Mouse (Mus musculus) limb, embryonic 11.5 days (tissue): ENCODE data around the gene Mob2. TPM values are rescaled to one million over a fixed set of nuclear protein-coding genes. Genes with fewer than 3 reads are reported as not detected.

Source experiments
- ATAC-seq: fragments of 200-750 bp; cut with Nextera tagmentation; 2 replicates; pipeline ENCODE4 v1.8.0; 2017; ENCODE audit warnings: low read depth; ENCODE audit not compliant: insufficient number of reproducible peaks, low FRiP score, low TSS enrichment
- DNase-seq: peaks from one replicate; pipeline ENCODE4 v3.0.0-alpha.2; 2015; ENCODE audit warnings: low spot score
- H3K27ac ChIP-seq: fragments of 300-500 bp; sonication (generic); replicated peaks from 2 replicates; pipeline ENCODE4 v1.5.1; 2014; ENCODE audit warnings: low read depth, mild to moderate bottlenecking, low read length
- H3K27me3 ChIP-seq: fragments of 300-500 bp; sonication (generic); 2 replicates; pipeline ENCODE4 v1.6.1; 2014; ENCODE audit warnings: mild to moderate bottlenecking, low read length, mixed read lengths; ENCODE audit not compliant: control insufficient read depth, insufficient read depth
- H3K36me3 ChIP-seq: fragments of 300-500 bp; sonication (generic); 2 replicates; pipeline ENCODE4 v1.6.1; 2014; ENCODE audit warnings: mild to moderate bottlenecking, low read length, moderate library complexity, mixed read lengths; ENCODE audit not compliant: control insufficient read depth, insufficient read depth
- H3K4me1 ChIP-seq: fragments of 300-500 bp; sonication (generic); 2 replicates; pipeline ENCODE4 v1.6.1; 2014; ENCODE audit warnings: low read length, mixed read lengths; ENCODE audit not compliant: control insufficient read depth, insufficient read depth
- H3K4me2 ChIP-seq: fragments of 300-500 bp; sonication (generic); 2 replicates; pipeline ENCODE4 v1.6.1; 2014; ENCODE audit warnings: low read depth, mild to moderate bottlenecking, moderate library complexity; ENCODE audit not compliant: severe bottlenecking
- H3K4me3 ChIP-seq: fragments of 300-500 bp; sonication (generic); 2 replicates; pipeline ENCODE4 v1.5.1; 2014; ENCODE audit warnings: low read depth, low read length
- H3K9ac ChIP-seq: fragments of 300-500 bp; sonication (generic); 2 replicates; pipeline ENCODE4 v1.6.1; 2014; ENCODE audit warnings: mild to moderate bottlenecking, low read length
- H3K9me3 ChIP-seq: fragments of 300-500 bp; sonication (generic); 2 replicates; pipeline ENCODE4 v1.6.1; 2016; ENCODE audit warnings: low read length; ENCODE audit not compliant: control insufficient read depth
- WGBS: fragments of 180-500 bp; shearing (Covaris S2); extraction: QIAGEN DNeasy Blood & Tissue Kit; methylation state at CpG from one replicate; pipeline ENCODE4 v1.1.7; 2014; 5-methylcytosine and 5-hydroxymethylcytosine counted together
- polyA plus RNA-seq: library from polyadenylated mRNA; unstranded; fragments of >200 nt; fragmentation: Nextera tagmentation; extraction: Ambion mirVana; gene quantifications from 2 replicates; pipeline ENCODE4 v1.2.1, GENCODE M21; 2014

Mob2 gene
- 57.6 and 62.7 TPM in 2 replicates for polyA plus RNA-seq

- peak within 1 kb of the TSS; percentile 76 for H3K4me3 ChIP-seq
- WGBS: under 1% methylated on average over 46 of the region's 49 CpGs
- ATAC-seq: peak; percentile 94
- peak within 1 kb of the TSS; percentile 91 for H3K9ac ChIP-seq
- H3K36me3 ChIP-seq: no peaks in the 10 kb centered on the region
- peaks cover 7% of the 10 kb centered on the region; the same call in 1 of the 2 replicates for H3K4me1 ChIP-seq
- no peaks in the 10 kb centered on the region for H3K27me3 ChIP-seq
- peak within 1 kb of the TSS; percentile 87 for H3K4me2 ChIP-seq
- no peak within 1 kb of the TSS for H3K27ac ChIP-seq
- peak; percentile 93 for DNase-seq
- H3K9me3 ChIP-seq: no peaks in the 10 kb centered on the region
Observed at GRCm38 (mm10) chr7:142060931-142061565, at the start of gene Mob2. Gene Mob2 (minus strand): TSS chr7:142061065.

GRCm38 (mm10) chr7:142104747-142105146 is 43.9 kb upstream of the Mob2 start:
- DNase-seq: no peak
- no peak overlapping the region for H3K4me3 ChIP-seq
- no peaks in the 10 kb centered on the region for H3K9me3 ChIP-seq
- 56% methylated on average over 5 of the region's 5 CpGs for WGBS
- H3K27me3 ChIP-seq: no peaks in the 10 kb centered on the region
- no peak overlapping the region for H3K27ac ChIP-seq
- H3K4me1 ChIP-seq: no peaks in the 10 kb centered on the region
- H3K9ac ChIP-seq: no peak overlapping the region
- no peaks in the 10 kb centered on the region for H3K36me3 ChIP-seq
- ATAC-seq: no peak
- no peak overlapping the region for H3K4me2 ChIP-seq

- peaks cover 10% of the 10 kb centered on the region for H3K4me1 ChIP-seq
- no peak overlapping the region for H3K4me3 ChIP-seq
- peaks cover 54% of the 10 kb centered on the region for H3K27me3 ChIP-seq
- DNase-seq (peak; percentile 86), ATAC-seq (peak; percentile 53; the same call in 1 of the 2 replicates)
- no peak overlapping the region for H3K9ac ChIP-seq
- no peak overlapping the region for H3K27ac ChIP-seq
- no peaks in the 10 kb centered on the region for H3K9me3 ChIP-seq
- no peak overlapping the region for H3K4me2 ChIP-seq
- H3K36me3 ChIP-seq: no peaks in the 10 kb centered on the region
- WGBS: 13% methylated on average over 9 of the region's 9 CpGs
Observed at GRCm38 (mm10) chr7:142097776-142098175, 36.9 kb upstream of the Mob2 start.

GRCm38 (mm10) chr7:142096701-142097100 is 35.8 kb upstream of the Mob2 start:
- H3K9me3 ChIP-seq: no peaks in the 10 kb centered on the region
- H3K4me3 ChIP-seq: no peak overlapping the region
- no peak for ATAC-seq
- peaks cover 63% of the 10 kb centered on the region for H3K27me3 ChIP-seq
- H3K4me1 ChIP-seq: peaks cover 10% of the 10 kb centered on the region
- H3K9ac ChIP-seq: no peak overlapping the region
- H3K36me3 ChIP-seq: no peaks in the 10 kb centered on the region
- H3K27ac ChIP-seq: no peak overlapping the region
- no peak overlapping the region for H3K4me2 ChIP-seq
- DNase-seq: no peak
- 72% methylated on average over 4 of the region's 4 CpGs for WGBS

- peak; percentile 59; the same call in 1 of the 2 replicates for ATAC-seq
- H3K27ac ChIP-seq: no peak within 1 kb of the TSS
- H3K36me3 ChIP-seq: no peaks in the 10 kb centered on the region
- under 1% methylated on average over 37 of the region's 63 CpGs for WGBS
- peaks cover 10% of the 10 kb centered on the region for H3K4me1 ChIP-seq
- H3K9me3 ChIP-seq: no peaks in the 10 kb centered on the region
- peak; percentile 87 for DNase-seq
- H3K4me2 ChIP-seq: peak within 1 kb of the TSS; percentile 94
- H3K27me3 ChIP-seq: peaks cover 71% of the 10 kb centered on the region
- peak within 1 kb of the TSS; percentile 34 for H3K9ac ChIP-seq
- peak within 1 kb of the TSS; percentile 45 for H3K4me3 ChIP-seq
Observed at GRCm38 (mm10) chr7:142095183-142095931, 34.5 kb upstream of the Mob2 start, which contains the start of gene Dusp8. Gene Dusp8 (minus strand): TSS chr7:142095843.

- no peak for ATAC-seq
- DNase-seq: no peak
- H3K9me3 ChIP-seq: no peaks in the 10 kb centered on the region
- H3K27ac ChIP-seq: no peak overlapping the region
- under 1% methylated on average over 80 of the region's 89 CpGs for WGBS
- peak overlapping the region; percentile 94 for H3K4me2 ChIP-seq
- H3K4me3 ChIP-seq: peak overlapping the region; percentile 45
- peaks cover 75% of the 10 kb centered on the region for H3K27me3 ChIP-seq
- H3K36me3 ChIP-seq: no peaks in the 10 kb centered on the region
- H3K4me1 ChIP-seq: peaks cover 10% of the 10 kb centered on the region
- peak overlapping the region; percentile 34 for H3K9ac ChIP-seq
Observed at GRCm38 (mm10) chr7:142094301-142095143, 33.7 kb upstream of the Mob2 start.

GRCm38 (mm10) chr7:142093696-142094240 is 32.9 kb upstream of the Mob2 start:
- WGBS: 28% methylated on average over 6 of the region's 6 CpGs
- no peak for DNase-seq
- Histone ChIP-seq H3K9ac (no peak overlapping the region), H3K27me3 (peaks cover 78% of the 10 kb centered on the region), H3K4me3 (no peak overlapping the region; the same call in 1 of the 2 replicates), H3K27ac (no peak overlapping the region), H3K36me3 (no peaks in the 10 kb centered on the region), H3K4me1 (peaks cover 14% of the 10 kb centered on the region), H3K9me3 (no peaks in the 10 kb centered on the region), H3K4me2 (no peak overlapping the region)
- ATAC-seq: no peak

GRCm38 (mm10) chr7:142092991-142093390 is 32.1 kb upstream of the Mob2 start:
- no peak overlapping the region for H3K27ac ChIP-seq
- WGBS: 60% methylated on average over 1 of the region's 1 CpGs
- H3K4me1 ChIP-seq: peaks cover 19% of the 10 kb centered on the region
- no peak overlapping the region for H3K9ac ChIP-seq
- no peaks in the 10 kb centered on the region for H3K36me3 ChIP-seq
- H3K9me3 ChIP-seq: no peaks in the 10 kb centered on the region
- DNase-seq (no peak), ATAC-seq (no peak)
- no peak overlapping the region for H3K4me2 ChIP-seq
- peaks cover 80% of the 10 kb centered on the region for H3K27me3 ChIP-seq
- H3K4me3 ChIP-seq: no peak overlapping the region
